Mouse (Mus musculus) hindbrain, embryonic 16.5 days (tissue): ENCODE measurements at regions not wholly inside any gene's neighbourhood (a gene's known extent, or its start where the extent isn't known, plus 50 kb on each side); places are given as distances from the start of the nearest gene placed in this dataset.
"Not testable (repeated sequence)": the region's sequence is repeated elsewhere in the genome, so short reads cannot be mapped to it uniquely, and the experiment has no call there.

Experiments
- ATAC-seq: fragments of 200-750 bp; cut with Nextera tagmentation; 2 replicates; pipeline ENCODE4 v1.8.0; 2017; ENCODE audit warnings: moderate TSS enrichment, moderate library complexity
- H3K27ac ChIP-seq: fragments of 300-500 bp; sonication (generic); 2 replicates; pipeline ENCODE4 v1.5.1; 2014; ENCODE audit warnings: low read depth, mild to moderate bottlenecking, control low read depth, low read length, moderate library complexity
- H3K27me3 ChIP-seq: fragments of 300-500 bp; sonication (generic); replicated peaks from 2 replicates; pipeline ENCODE4 v1.6.1; 2014; ENCODE audit warnings: low read length; ENCODE audit not compliant: control insufficient read depth, insufficient read depth
- H3K36me3 ChIP-seq: fragments of 300-500 bp; sonication (generic); 2 replicates; pipeline ENCODE4 v1.6.1; 2014; ENCODE audit warnings: mild to moderate bottlenecking, low read length, moderate library complexity, mixed read lengths; ENCODE audit not compliant: control insufficient read depth, insufficient read depth
- H3K4me1 ChIP-seq: fragments of 300-500 bp; sonication (generic); 2 replicates; pipeline ENCODE4 v1.6.1; 2014; ENCODE audit warnings: low read depth, low read length; ENCODE audit not compliant: control insufficient read depth, insufficient read depth
- H3K4me2 ChIP-seq: fragments of 300-500 bp; sonication (generic); 2 replicates; pipeline ENCODE4 v1.6.1; 2014; ENCODE audit warnings: mild to moderate bottlenecking, low read length, control low read depth, moderate library complexity
- H3K4me3 ChIP-seq: fragments of 300-500 bp; sonication (generic); 2 replicates; pipeline ENCODE4 v1.5.1; 2014; ENCODE audit warnings: mild to moderate bottlenecking, low read length, control low read depth, moderate library complexity
- H3K9ac ChIP-seq: fragments of 300-500 bp; sonication (generic); 2 replicates; pipeline ENCODE4 v1.6.1; 2014; ENCODE audit warnings: low read depth, mild to moderate bottlenecking, control low read depth, low read length, moderate library complexity
- H3K9me3 ChIP-seq: fragments of 300-500 bp; sonication (generic); 2 replicates; pipeline ENCODE4 v1.6.1; 2014; ENCODE audit warnings: mild to moderate bottlenecking, low read length, moderate library complexity; ENCODE audit not compliant: control insufficient read depth
- WGBS: fragments of 180-500 bp; shearing (Covaris S2); extraction: QIAGEN DNeasy Blood & Tissue Kit; methylation state at CpG from one replicate; pipeline ENCODE4 v1.1.7; 2014; 5-methylcytosine and 5-hydroxymethylcytosine counted together

DNA sequence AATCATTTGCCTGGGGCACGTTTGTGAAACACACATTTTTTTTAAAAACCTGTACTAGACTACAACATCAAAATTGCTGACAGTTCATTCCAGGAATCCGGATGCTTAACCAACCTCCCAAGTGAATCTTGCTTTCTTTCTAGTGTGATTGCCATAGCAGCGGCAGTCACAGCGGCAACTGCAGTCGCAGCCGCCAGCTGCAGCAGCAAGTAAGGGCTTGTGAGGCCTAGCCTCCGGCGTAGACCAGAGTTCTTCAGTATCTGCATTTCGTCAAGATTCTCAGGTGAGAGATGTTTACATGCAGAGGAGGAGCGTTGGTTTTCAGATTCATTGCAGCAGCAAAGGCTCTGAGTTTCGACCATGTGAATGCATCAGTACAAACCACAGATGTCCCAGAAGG is 128.7 kb upstream of the Daam1 start:
- H3K4me1 ChIP-seq = no peaks in the 10 kb centered on the region
- WGBS = 79% methylated on average over 11 of the region's 11 CpGs
- no peak overlapping the region for H3K27ac ChIP-seq
- no peak overlapping the region for H3K4me3 ChIP-seq
- H3K27me3 ChIP-seq = no peaks in the 10 kb centered on the region
- H3K4me2 ChIP-seq = no peak overlapping the region
- no peaks in the 10 kb centered on the region for H3K36me3 ChIP-seq
- no peaks in the 10 kb centered on the region for H3K9me3 ChIP-seq
- ATAC-seq = no peak
- no peak overlapping the region for H3K9ac ChIP-seq

DNA sequence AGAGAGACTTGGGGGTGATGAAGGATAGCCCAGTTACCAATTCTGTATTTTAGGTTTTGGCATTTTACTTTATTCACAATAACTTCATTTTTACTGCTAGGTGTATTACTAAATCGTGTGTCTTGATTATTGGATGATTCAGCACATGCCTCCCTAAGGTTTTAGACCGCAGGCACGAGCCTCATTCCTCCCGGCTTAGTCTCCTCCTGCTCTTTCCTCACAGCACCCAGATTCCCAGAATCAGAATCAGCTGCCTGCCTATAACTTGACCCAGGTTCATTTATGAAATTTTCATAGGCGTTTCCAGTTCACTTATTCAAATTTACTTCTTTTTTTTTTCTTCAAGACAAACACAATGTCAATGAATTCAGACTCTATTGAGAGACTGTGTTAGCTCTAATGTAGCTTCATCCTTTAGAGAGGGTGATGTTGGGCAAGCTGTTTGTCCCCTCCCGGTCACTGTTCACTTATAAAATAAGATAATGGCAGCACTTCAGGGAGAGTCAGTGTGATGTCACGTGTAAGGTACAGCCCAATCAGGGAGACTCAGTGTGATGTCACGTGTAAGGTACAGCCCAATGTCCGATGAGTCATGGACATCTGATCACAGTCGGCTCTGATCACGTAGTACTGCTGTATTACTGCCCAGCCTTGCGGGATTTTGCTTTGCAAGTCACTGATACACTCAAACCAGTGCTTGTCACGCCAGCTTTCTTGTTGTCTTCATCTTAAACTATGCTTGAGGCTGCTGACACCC is 127.6 kb upstream of the Daam1 start:
- no peaks in the 10 kb centered on the region for H3K27me3 ChIP-seq
- 82% methylated on average over 13 of the region's 13 CpGs for WGBS
- no peak overlapping the region for H3K9ac ChIP-seq
- H3K4me3 ChIP-seq = no peak overlapping the region
- no peak for ATAC-seq
- no peaks in the 10 kb centered on the region for H3K36me3 ChIP-seq
- no peak overlapping the region for H3K27ac ChIP-seq
- no peaks in the 10 kb centered on the region for H3K4me1 ChIP-seq
- no peak overlapping the region for H3K4me2 ChIP-seq
- H3K9me3 ChIP-seq = no peaks in the 10 kb centered on the region

DNA sequence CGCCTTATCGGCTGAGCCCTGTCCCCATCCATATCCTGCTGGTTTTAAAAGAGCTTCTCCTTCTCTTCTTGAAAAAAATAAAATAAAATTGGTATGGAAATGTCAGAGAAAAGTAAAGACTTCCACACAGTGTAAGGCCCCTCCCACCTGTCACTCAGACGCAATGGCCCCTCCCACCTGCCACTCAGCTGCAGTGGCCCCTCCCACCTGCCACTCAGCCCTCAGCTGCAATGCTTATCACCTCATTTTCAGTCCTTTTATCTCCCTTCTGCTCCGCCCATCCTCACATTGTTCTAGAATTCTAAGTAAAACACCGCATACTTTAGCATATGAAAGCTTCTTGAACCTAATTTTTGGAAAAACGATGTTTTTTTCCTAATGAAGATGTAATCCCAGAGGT is 126.4 kb upstream of the Daam1 start:
- Histone ChIP-seq H3K9ac (no peak overlapping the region), H3K4me3 (no peak overlapping the region), H3K4me2 (no peak overlapping the region), H3K4me1 (no peaks in the 10 kb centered on the region), H3K36me3 (no peaks in the 10 kb centered on the region), H3K9me3 (no peaks in the 10 kb centered on the region), H3K27me3 (no peaks in the 10 kb centered on the region), H3K27ac (no peak overlapping the region)
- no peak for ATAC-seq
- 74% methylated on average over 6 of the region's 6 CpGs for WGBS

DNA sequence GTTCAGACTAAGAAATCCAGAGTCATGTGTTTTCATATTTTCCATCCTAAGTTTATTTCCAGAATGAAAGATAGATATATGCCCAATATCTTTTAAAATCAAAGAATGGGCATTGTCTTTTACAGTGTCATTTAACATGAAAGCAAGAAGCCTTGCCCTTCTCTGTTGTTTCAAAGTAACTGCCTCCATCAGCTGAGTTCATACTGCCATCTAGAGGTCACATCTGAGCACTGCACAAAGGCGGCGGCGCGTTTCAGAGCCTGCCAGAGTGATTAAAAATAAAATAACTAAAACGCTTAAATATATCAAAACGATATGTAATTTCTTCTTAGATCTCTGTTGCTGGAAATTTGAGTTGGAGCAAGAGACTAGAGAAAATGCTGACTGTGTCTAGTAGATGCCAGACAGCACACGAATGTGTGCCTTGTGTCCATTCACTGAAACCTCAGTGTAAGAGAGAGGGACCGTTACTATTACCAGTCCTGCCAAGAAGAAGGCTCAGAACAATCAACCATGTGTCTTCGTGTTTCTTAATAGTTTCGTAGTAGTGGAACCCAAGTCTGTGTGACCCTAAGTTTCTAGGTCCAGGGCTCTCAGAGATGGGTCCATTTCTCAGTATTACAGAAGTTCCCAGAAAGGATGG is 123.0 kb upstream of the Daam1 start:
- no peaks in the 10 kb centered on the region for H3K27me3 ChIP-seq
- H3K4me1 ChIP-seq = no peaks in the 10 kb centered on the region
- H3K4me3 ChIP-seq = no peak overlapping the region
- H3K9ac ChIP-seq = no peak overlapping the region
- no peaks in the 10 kb centered on the region for H3K9me3 ChIP-seq
- H3K27ac ChIP-seq = no peak overlapping the region
- WGBS = 22% methylated on average over 10 of the region's 10 CpGs
- H3K36me3 ChIP-seq = no peaks in the 10 kb centered on the region
- H3K4me2 ChIP-seq = peak overlapping the region; percentile 35; the same call in 1 of the 2 replicates
- no peak; the same call in 1 of the 2 replicates for ATAC-seq

DNA sequence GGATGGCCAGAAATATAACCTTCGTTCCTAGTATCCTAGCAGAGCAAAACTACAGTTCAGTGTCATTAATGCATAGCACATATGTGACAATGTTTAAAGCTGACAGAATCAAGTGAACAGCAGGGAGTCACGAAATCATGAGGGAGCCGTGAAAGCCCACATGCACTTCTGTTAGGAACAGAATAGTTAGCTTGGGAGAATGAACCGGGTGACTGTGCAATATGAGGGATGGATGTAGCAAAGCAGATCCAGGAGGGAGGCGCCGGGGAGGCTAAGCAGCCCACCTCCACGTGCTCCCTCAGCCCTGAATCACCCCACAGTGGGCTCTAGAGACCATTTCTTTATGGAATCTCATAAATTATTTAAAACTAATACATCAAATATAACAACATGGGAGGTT is 116.3 kb upstream of the Daam1 start:
- Histone ChIP-seq H3K9me3 (no peaks in the 10 kb centered on the region), H3K27ac (no peak overlapping the region), H3K4me1 (no peaks in the 10 kb centered on the region), H3K4me2 (no peak overlapping the region), H3K4me3 (no peak overlapping the region), H3K27me3 (no peaks in the 10 kb centered on the region), H3K9ac (no peak overlapping the region), H3K36me3 (no peaks in the 10 kb centered on the region)
- no peak for ATAC-seq
- 57% methylated on average over 7 of the region's 7 CpGs for whole genome bisulfite sequencing

DNA sequence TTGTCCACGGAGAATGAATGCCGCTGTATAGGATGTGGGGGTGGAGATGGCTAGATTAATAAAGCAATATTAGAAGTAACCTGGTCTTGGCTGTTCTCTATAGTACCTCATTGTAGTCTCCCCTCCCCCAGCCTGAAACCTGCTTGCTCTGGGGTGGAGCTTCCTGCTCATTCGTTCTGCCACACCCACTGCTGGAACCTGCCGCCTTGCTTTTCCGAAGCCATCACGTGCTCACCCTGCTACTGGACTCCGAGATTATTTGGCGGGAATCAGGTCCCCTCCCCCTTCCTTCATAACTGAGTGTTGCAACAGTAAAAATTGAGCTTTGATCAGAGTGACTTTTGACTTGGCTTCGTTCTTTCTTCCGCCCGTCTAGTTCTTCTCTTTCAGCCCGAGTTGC is 112.5 kb upstream of the Daam1 start:
- not testable (repeated sequence) for H3K9me3 ChIP-seq, ATAC-seq, H3K9ac ChIP-seq, H3K27ac ChIP-seq, H3K36me3 ChIP-seq, H3K4me3 ChIP-seq, H3K4me2 ChIP-seq, H3K4me1 ChIP-seq, H3K27me3 ChIP-seq
- 73% methylated on average over 12 of the region's 12 CpGs for WGBS

DNA sequence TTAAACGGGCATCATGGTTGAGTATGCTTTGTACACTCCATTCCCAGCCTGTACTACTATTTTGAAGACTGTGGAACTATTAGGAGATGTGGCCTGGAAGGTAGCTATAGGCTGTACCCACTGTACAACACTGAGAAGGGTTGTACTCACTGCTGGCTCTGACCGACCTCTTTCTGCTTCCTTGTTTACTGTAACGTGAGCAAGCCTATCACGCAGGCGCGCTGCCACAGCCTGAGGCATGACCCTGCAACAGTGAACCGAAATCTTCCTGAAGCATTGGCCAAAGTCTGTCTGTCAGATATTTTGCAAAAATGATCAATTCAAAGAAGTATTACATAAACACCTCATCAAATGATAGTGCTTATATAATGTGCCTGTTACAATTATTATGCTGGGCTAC is 112.0 kb upstream of the Daam1 start:
- Histone ChIP-seq H3K4me2 (no peak overlapping the region), H3K9ac (no peak overlapping the region), H3K4me1 (no peaks in the 10 kb centered on the region), H3K27ac (no peak overlapping the region), H3K27me3 (no peaks in the 10 kb centered on the region), H3K36me3 (no peaks in the 10 kb centered on the region), H3K9me3 (no peaks in the 10 kb centered on the region), H3K4me3 (no peak overlapping the region)
- WGBS = 87% methylated on average over 7 of the region's 7 CpGs
- no peak for ATAC-seq

DNA sequence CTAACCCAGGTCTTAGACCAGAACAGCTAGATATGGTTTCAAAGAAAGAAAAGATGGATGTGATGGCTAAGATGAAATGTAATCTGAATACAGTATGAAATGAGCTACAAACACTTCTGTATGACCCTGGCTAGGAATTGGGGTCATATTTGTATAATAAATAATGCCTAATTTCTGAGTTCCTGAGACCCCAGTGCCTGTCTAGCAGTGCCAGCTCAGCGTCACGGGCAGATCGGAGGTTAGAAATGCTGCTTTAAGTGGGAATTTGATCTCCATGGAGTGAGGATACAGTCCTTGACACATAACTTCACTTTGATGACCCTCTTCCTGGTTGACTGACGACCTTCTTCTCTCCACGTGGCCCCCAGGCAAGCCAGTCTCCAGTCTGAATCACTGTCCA is 105.7 kb upstream of the Daam1 start:
- ATAC-seq = no peak
- no peak overlapping the region for H3K27ac ChIP-seq
- 37% methylated on average over 5 of the region's 5 CpGs for WGBS
- no peak overlapping the region for H3K4me3 ChIP-seq
- H3K9ac ChIP-seq = no peak overlapping the region
- H3K4me2 ChIP-seq = no peak overlapping the region
- H3K27me3 ChIP-seq = no peaks in the 10 kb centered on the region
- H3K4me1 ChIP-seq = no peaks in the 10 kb centered on the region
- H3K36me3 ChIP-seq = no peaks in the 10 kb centered on the region
- no peaks in the 10 kb centered on the region for H3K9me3 ChIP-seq

- no peaks in the 10 kb centered on the region for H3K4me1 ChIP-seq
- H3K27ac ChIP-seq = no peak overlapping the region
- no peaks in the 10 kb centered on the region for H3K9me3 ChIP-seq
- no peaks in the 10 kb centered on the region for H3K36me3 ChIP-seq
- 14% methylated on average over 4 of the region's 4 CpGs for WGBS
- no peaks in the 10 kb centered on the region for H3K27me3 ChIP-seq
- no peak overlapping the region for H3K4me3 ChIP-seq
- no peak for ATAC-seq
- no peak overlapping the region for H3K9ac ChIP-seq
- no peak overlapping the region for H3K4me2 ChIP-seq
Observed at GRCm38 (mm10) chr12:71725713-71726336, 105.1 kb upstream of the Daam1 start.
